Mouse (Mus musculus) MEL (cell line): ENCODE data around the gene Eftud2.

Experiments
- CTCF ChIP-seq, 3 experiments: IDR thresholded peaks in 2 of 3; conservative IDR thresholded peaks in 1 of 3; 2 replicates each; pipeline ENCODE4 v1.5.1; 2011 to 2012; ENCODE audit warnings: low read length in 3 of 3, low read depth in 2 of 3, mild to moderate bottlenecking in 2 of 3, improper control_type of control experiment in 1 of 3, inconsistent platforms in 1 of 3, mixed read lengths in 1 of 3, moderate library complexity in 1 of 3; ENCODE audit not compliant: control insufficient read depth in 1 of 3, insufficient read depth in 1 of 3, poor library complexity in 1 of 3, severe bottlenecking in 1 of 3
- MAZ ChIP-seq: IDR thresholded peaks from 2 replicates; pipeline ENCODE4 v1.6.1; 2012; ENCODE audit warnings: low read depth, mild to moderate bottlenecking, inconsistent platforms, low read length, improper control_type of control experiment
- MYC ChIP-seq: IDR thresholded peaks from 2 replicates; pipeline ENCODE4 v1.6.1; 2011; ENCODE audit warnings: low read depth, mild to moderate bottlenecking, low read length, improper control_type of control experiment, moderate library complexity

- TF ChIP-seq MAZ (no peak), CTCF (IDR thresholded peaks at IDR 0.05 in 2 of 3, conservative IDR thresholded peaks at IDR 0.05 in 1 of 3; ENCODE audit: control insufficient read depth in 1 of 3, insufficient read depth in 1 of 3, low read depth in 2 of 3, low read length in 3 of 3, poor library complexity in 1 of 3, severe bottlenecking in 1 of 3) (no peak), MYC (no peak)
Measured at GRCm38 (mm10) chr11:102911376-102911775, 30.6 kb upstream of the Eftud2 start.
